Mouse (Mus musculus) cortical plate, adult 2 months (tissue): ENCODE results near the gene Hoxb2. TPM values are rescaled to one million over a fixed set of nuclear protein-coding genes. Genes with fewer than 3 reads are reported as not detected.

Experiments used
- H3K27ac ChIP-seq: fragments of 200-500 bp; 2 replicates; pipeline ENCODE4 v1.5.1; 2012; ENCODE audit warnings: low read length, control low read depth, inconsistent platforms; ENCODE audit not compliant: insufficient read depth
- H3K4me1 ChIP-seq: fragments of 200-500 bp; 2 replicates; pipeline ENCODE4 v1.6.1; 2011; ENCODE audit warnings: low read length; ENCODE audit not compliant: control insufficient read depth, insufficient read depth
- H3K4me3 ChIP-seq: fragments of 200-500 bp; 2 replicates; pipeline ENCODE4 v1.5.1; 2011; ENCODE audit warnings: mild to moderate bottlenecking, low read length, control low read depth; ENCODE audit not compliant: insufficient read depth
- CTCF ChIP-seq: fragments of 200-500 bp; IDR thresholded peaks from 2 replicates; pipeline ENCODE4 v1.5.1; 2011; ENCODE audit warnings: mild to moderate bottlenecking, control low read depth, low read length; ENCODE audit not compliant: insufficient read depth; ENCODE audit errors: extremely low read depth
- POLR2A ChIP-seq: fragments of 200-500 bp; IDR thresholded peaks from 2 replicates; pipeline ENCODE4 v1.6.1; 2011; ENCODE audit warnings: mild to moderate bottlenecking, low read length, control low read depth; ENCODE audit not compliant: insufficient read depth; ENCODE audit errors: extremely low read depth
- polyA plus RNA-seq: library from polyadenylated mRNA; depleted of rRNA; stranded (reverse); fragments of >200 nt; gene quantifications from 2 replicates; pipeline ENCODE4 v1.2.3, GENCODE M21; 2012

Hoxb2 gene
- polyA plus RNA-seq, 1 experiment, result not detected

- Histone ChIP-seq H3K4me1 (no peaks in the 10 kb centered on the region), H3K4me3 (no peak overlapping the region), H3K27ac (no peak overlapping the region)
- no peak for TF ChIP-seq POLR2A
Observed at GRCm38 (mm10) chr11:96343206-96343745, 7.0 kb upstream of the Hoxb2 start.

- TF ChIP-seq CTCF (no peak), POLR2A (no peak)
- no peak overlapping the region for H3K4me3 ChIP-seq
- no peak overlapping the region for H3K27ac ChIP-seq
- H3K4me1 ChIP-seq, result no peaks in the 10 kb centered on the region
Observed at GRCm38 (mm10) chr11:96344061-96344877, 6.1 kb upstream of the Hoxb2 start.

- TF ChIP-seq CTCF (no peak), POLR2A (no peak)
- H3K4me1 ChIP-seq, result no peaks in the 10 kb centered on the region
- no peak overlapping the region for H3K27ac ChIP-seq
- no peak overlapping the region for H3K4me3 ChIP-seq
Observed at GRCm38 (mm10) chr11:96344878-96345159, 5.5 kb upstream of the Hoxb2 start.

GRCm38 (mm10) chr11:96345220-96345892 is 5.0 kb upstream of the Hoxb2 start:
- no peak overlapping the region for H3K4me3 ChIP-seq
- H3K27ac ChIP-seq, result no peak overlapping the region
- TF ChIP-seq POLR2A, result no peak
- TF ChIP-seq CTCF, result no peak
- H3K4me1 ChIP-seq, result no peaks in the 10 kb centered on the region

- no peak overlapping the region for H3K27ac ChIP-seq
- no peak for TF ChIP-seq POLR2A
- TF ChIP-seq CTCF, result no peak
- no peak overlapping the region for H3K4me3 ChIP-seq
- no peaks in the 10 kb centered on the region for H3K4me1 ChIP-seq
Observed at GRCm38 (mm10) chr11:96345893-96346806, 4.2 kb upstream of the Hoxb2 start.

- Histone ChIP-seq H3K27ac (no peak overlapping the region), H3K4me3 (no peak overlapping the region), H3K4me1 (no peaks in the 10 kb centered on the region)
- TF ChIP-seq CTCF, result no peak
- no peak for TF ChIP-seq POLR2A
Observed at GRCm38 (mm10) chr11:96346916-96347520, 3.3 kb upstream of the Hoxb2 start.

GRCm38 (mm10) chr11:96347717-96348116 is 2.6 kb upstream of the Hoxb2 start:
- TF ChIP-seq CTCF (no peak), POLR2A (no peak)
- no peak overlapping the region for H3K4me3 ChIP-seq
- no peaks in the 10 kb centered on the region for H3K4me1 ChIP-seq
- no peak overlapping the region for H3K27ac ChIP-seq

- Histone ChIP-seq H3K27ac (no peak overlapping the region), H3K4me1 (no peaks in the 10 kb centered on the region), H3K4me3 (no peak overlapping the region)
- no peak for TF ChIP-seq POLR2A
- TF ChIP-seq CTCF, result no peak
Observed at GRCm38 (mm10) chr11:96348141-96348928, 2.0 kb upstream of the Hoxb2 start.
